Mouse (Mus musculus) thymus, adult 2 months (tissue): ENCODE data around the gene Cdh3. TPM values are rescaled to one million over a fixed set of nuclear protein-coding genes. Genes with fewer than 3 reads are reported as not detected.
"Not testable (repeated sequence)": the region's sequence is repeated elsewhere in the genome, so short reads cannot be mapped to it uniquely, and the experiment has no call there.

Experiments used
- DNase-seq: peaks from one replicate; pipeline ENCODE4 v3.0.0; 2021
- H3K27ac ChIP-seq: fragments of 200-500 bp; 2 replicates; pipeline ENCODE4 v1.5.1; 2012; ENCODE audit warnings: low read length, control low read depth; ENCODE audit not compliant: control insufficient read depth, insufficient read depth
- H3K27me3 ChIP-seq: fragments of 200-500 bp; 2 replicates; pipeline ENCODE4 v1.6.1; 2012; ENCODE audit warnings: mild to moderate bottlenecking, low read length, moderate library complexity, mixed read lengths; ENCODE audit not compliant: control insufficient read depth, insufficient read depth
- H3K36me3 ChIP-seq: fragments of 200-500 bp; 2 replicates; pipeline ENCODE4 v1.6.1; 2012; ENCODE audit warnings: mild to moderate bottlenecking, low read length, moderate library complexity; ENCODE audit not compliant: control insufficient read depth, insufficient read depth
- H3K4me1 ChIP-seq: fragments of 200-500 bp; replicated peaks from 2 replicates; pipeline ENCODE4 v1.6.1; 2012; ENCODE audit warnings: low read length; ENCODE audit not compliant: control insufficient read depth, insufficient read depth
- H3K4me3 ChIP-seq: fragments of 200-500 bp; 2 replicates; pipeline ENCODE4 v1.5.1; 2012; ENCODE audit warnings: mild to moderate bottlenecking, low read length, control low read depth, moderate library complexity; ENCODE audit not compliant: control insufficient read depth, insufficient read depth
- CTCF ChIP-seq: fragments of 200-500 bp; IDR thresholded peaks from 2 replicates; pipeline ENCODE4 v1.5.1; 2012; ENCODE audit warnings: mild to moderate bottlenecking, control low read depth, low read length, moderate library complexity, borderline replicate concordance; ENCODE audit not compliant: control insufficient read depth, poor library complexity, insufficient read depth; ENCODE audit errors: extremely low read depth
- POLR2A ChIP-seq: fragments of 200-500 bp; IDR thresholded peaks from 2 replicates; pipeline ENCODE4 v1.6.1; 2012; ENCODE audit warnings: mild to moderate bottlenecking, low read length, control low read depth, moderate library complexity; ENCODE audit not compliant: control insufficient read depth, poor library complexity, insufficient read depth; ENCODE audit errors: extremely low read depth
- WGBS: fragments of 180-500 bp; shearing (Covaris S2); methylation state at CpG from one replicate; pipeline ENCODE4 v1.1.7; 2018; 5-methylcytosine and 5-hydroxymethylcytosine counted together
- polyA plus RNA-seq: library from polyadenylated mRNA; depleted of rRNA; stranded (reverse); fragments of >200 nt; gene quantifications from 2 replicates; pipeline ENCODE4 v1.2.3, GENCODE M21; 2012

Gene Cdh3
- polyA plus RNA-seq, 1 experiment: 8.2 TPM

DNA sequence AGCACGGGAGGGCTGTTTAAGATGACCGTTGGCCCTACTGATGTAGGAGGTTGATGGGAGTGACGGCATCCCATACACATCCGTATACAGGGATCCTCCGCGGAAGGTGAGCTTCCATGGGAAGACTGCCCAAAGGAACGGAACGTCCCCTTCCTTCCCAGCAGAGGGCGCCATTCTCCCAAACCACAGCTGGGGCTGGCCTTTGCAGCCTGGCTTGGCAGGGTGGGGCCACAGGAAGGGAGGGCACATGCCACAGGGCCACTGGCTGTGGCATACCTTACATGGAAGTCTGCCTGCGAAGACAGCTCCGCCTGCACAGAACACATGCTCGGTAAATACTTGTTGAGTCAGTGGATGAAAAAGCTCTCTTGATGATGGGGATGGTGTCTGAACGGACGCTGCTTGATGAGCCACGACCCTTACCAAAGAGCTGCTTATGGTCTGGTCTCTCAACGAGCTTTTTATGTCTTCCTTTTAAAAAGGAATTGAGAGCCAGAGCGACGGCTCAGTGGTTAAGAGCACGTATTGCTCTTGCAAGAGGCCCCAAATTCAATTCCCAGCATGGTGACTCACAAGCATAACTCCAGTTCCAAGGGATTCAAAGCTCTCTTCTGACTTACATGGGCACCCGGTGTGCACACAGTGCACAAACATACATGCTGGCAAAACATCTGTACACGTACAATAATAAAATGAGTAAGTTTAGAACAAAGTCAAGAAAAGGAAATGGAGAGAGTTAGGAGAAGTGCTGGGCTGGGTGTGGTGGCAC, 50.6 kb downstream of the Cdh3 start:
- WGBS: 27% methylated on average over 21 of the region's 21 CpGs
- no peak overlapping the region for H3K4me3 ChIP-seq
- H3K27me3 ChIP-seq: no peaks in the 10 kb centered on the region
- DNase-seq: peak; percentile 60
- no peaks in the 10 kb centered on the region for H3K36me3 ChIP-seq
- TF ChIP-seq CTCF: peak; percentile 83
- no peak for TF ChIP-seq POLR2A
- no peak overlapping the region for H3K27ac ChIP-seq
- peaks cover 9% of the 10 kb centered on the region for H3K4me1 ChIP-seq

- DNase-seq: no peak
- no peak for TF ChIP-seq POLR2A
- TF ChIP-seq CTCF: no peak
- Histone ChIP-seq H3K4me3 (no peak overlapping the region), H3K4me1 (peaks cover 9% of the 10 kb centered on the region), H3K27me3 (no peaks in the 10 kb centered on the region), H3K36me3 (no peaks in the 10 kb centered on the region), H3K27ac (no peak overlapping the region)
- WGBS: 88% methylated on average over 3 of the region's 3 CpGs
Measured at GRCm38 (mm10) chr8:106563691-106564182, 53.0 kb downstream of the Cdh3 start.

DNA sequence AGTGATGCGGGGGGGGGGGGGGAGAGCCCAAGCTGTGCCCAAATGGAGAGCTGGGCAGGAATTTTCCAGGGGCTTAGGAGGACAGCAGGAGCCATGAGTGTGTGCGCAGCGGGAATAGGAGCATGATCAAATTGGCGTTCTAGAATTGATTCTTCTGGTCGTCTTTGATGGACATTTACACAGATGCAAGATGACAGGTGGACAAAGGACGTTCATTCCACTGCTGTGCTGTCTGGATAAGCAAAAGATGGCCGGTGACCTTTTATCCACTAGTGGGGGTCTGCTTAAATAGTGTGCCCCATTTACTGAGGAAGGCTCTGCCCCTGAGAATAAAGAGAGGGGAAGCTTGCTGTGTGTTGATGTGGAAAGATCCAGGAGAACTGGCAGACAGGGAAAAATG, 58.3 kb downstream of the Cdh3 start:
- no peak for DNase-seq
- Histone ChIP-seq H3K27ac (no peak overlapping the region), H3K36me3 (no peaks in the 10 kb centered on the region), H3K27me3 (no peaks in the 10 kb centered on the region), H3K4me3 (no peak overlapping the region), H3K4me1 (no peaks in the 10 kb centered on the region)
- WGBS: 92% methylated on average over 7 of the region's 7 CpGs
- TF ChIP-seq POLR2A: no peak
- no peak for TF ChIP-seq CTCF

DNA sequence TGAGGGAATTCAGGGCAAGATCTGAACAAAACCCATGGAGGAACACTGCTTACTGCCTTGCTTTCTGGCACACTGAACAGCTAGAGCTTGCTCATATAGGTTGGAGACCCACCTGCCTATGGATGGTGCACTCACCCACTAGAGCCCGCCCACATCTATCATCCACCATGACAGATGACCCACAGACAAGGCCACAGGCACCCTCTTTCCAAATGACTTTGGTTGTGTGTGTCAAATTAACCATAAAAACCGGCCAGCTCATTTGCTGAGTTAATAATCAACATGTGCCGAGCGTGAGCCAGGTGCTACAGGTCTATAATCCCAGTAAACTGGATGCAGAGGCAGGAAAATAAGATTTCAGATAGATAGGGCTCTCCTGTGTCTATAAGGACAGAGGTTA, 59.7 kb downstream of the Cdh3 start:
- H3K27me3 ChIP-seq: no peaks in the 10 kb centered on the region
- H3K36me3 ChIP-seq: no peaks in the 10 kb centered on the region
- no peak for TF ChIP-seq POLR2A
- no peak for TF ChIP-seq CTCF
- H3K4me1 ChIP-seq: no peaks in the 10 kb centered on the region; the same call in 1 of the 2 replicates
- WGBS: 96% methylated on average over 4 of the region's 4 CpGs
- DNase-seq: no peak
- H3K4me3 ChIP-seq: no peak overlapping the region
- H3K27ac ChIP-seq: no peak overlapping the region

DNA sequence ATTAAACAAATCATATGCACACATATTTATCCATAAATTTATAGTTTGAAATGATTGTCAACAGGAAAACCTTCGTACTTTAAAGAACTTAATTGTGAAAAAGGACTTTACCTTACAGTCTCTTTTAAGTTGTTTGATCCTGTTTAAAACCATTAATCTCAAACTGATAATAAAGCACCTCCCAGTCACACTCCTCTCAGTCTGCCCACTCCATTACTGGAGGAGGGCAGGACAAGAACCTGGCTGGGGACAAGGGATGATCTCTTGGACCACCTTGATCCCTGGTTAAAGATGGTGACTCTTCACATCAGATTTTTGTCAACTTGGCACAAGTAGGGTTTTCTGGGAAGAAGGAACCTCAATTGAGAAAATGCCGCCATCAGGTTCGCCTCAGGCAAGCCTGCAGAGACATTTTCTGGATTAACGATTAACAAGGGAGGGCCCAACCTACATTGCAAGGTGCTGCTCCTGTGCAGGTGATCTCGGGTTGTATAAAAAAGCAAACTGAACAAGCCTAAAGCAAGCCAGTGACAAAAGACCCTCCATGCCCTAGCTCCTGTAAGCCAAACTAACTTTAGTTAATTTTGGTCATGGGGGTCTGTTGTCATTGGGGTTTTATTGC, 61.0 kb downstream of the Cdh3 start:
- H3K4me3 ChIP-seq: no peak overlapping the region
- H3K27ac ChIP-seq: no peak overlapping the region
- H3K4me1 ChIP-seq: no peaks in the 10 kb centered on the region; the same call in 1 of the 2 replicates
- DNase-seq: no peak
- H3K36me3 ChIP-seq: no peaks in the 10 kb centered on the region
- no peaks in the 10 kb centered on the region for H3K27me3 ChIP-seq
- no peak for TF ChIP-seq POLR2A
- TF ChIP-seq CTCF: no peak
- 94% methylated on average over 5 of the region's 5 CpGs for WGBS

GRCm38 (mm10) chr8:106572175-106572574, 61.5 kb downstream of the Cdh3 start:
- not testable (repeated sequence) for H3K36me3 ChIP-seq, H3K27ac ChIP-seq, DNase-seq, H3K4me3 ChIP-seq, H3K27me3 ChIP-seq, H3K4me1 ChIP-seq
- WGBS: 91% methylated on average over 1 of the region's 1 CpGs

DNA sequence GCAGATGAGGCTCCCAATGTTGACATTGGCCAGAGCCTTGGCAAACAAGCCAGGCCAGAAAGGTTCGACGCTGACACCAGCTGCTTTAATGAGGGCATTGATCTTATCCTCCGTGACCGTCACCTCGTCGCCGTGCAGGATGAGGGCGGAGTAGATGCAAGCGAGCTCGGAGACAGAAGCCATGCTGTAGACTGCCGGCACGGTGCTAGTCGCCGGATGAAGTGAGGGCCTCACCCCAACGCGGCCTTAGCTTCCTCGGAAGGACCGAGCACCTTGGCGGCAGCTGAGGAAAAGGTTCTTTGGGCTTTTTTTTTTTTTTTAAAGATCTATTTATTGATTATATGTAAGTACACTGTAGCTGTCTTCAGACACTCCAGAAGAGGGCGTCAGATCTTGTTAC, 62.5 kb downstream of the Cdh3 start, which contains the start of gene Gm10073:
Gene Gm10073, minus strand, starts transcription at position 294 of the 400 bp plus-strand sequence.
- 88% methylated on average over 20 of the region's 20 CpGs for WGBS
- H3K27ac ChIP-seq, DNase-seq, H3K4me3 ChIP-seq, H3K36me3 ChIP-seq, H3K27me3 ChIP-seq, H3K4me1 ChIP-seq: not testable (repeated sequence)
